Mouse (Mus musculus) right cerebral cortex, postnatal 10 days (tissue): ENCODE data around the gene Apeh.
"Not testable (repeated sequence)": the region's sequence is repeated elsewhere in the genome, so short reads cannot be mapped to it uniquely, and the experiment has no call there.

Experiments used
- DNase-seq, 2 experiments: peaks; one replicate each; pipeline ENCODE4 v3.0.0; 2021; ENCODE audit warnings: low spot score in 2 of 2

The Apeh gene

GRCm38 (mm10) chr9:108094184-108094941, at the start of gene Apeh:
Apeh (minus strand) TSS chr9:108094606.
- peak; percentile 93 to 94 for DNase-seq

- DNase-seq = no peak
Observed at GRCm38 (mm10) chr9:108143470-108143869, 49.1 kb upstream of the Apeh start.

GRCm38 (mm10) chr9:108141387-108141786, 47.0 kb upstream of the Apeh start:
- peak in 1 of 2 experiments; percentile 42 for DNase-seq

GRCm38 (mm10) chr9:108139963-108140695, 45.7 kb upstream of the Apeh start:
- DNase-seq = peak in 1 of 2 experiments; percentile 47

- DNase-seq = peak; percentile 61 to 66
Observed at GRCm38 (mm10) chr9:108139169-108139962, 45.0 kb upstream of the Apeh start.

GRCm38 (mm10) chr9:108138118-108138517, 43.7 kb upstream of the Apeh start:
- DNase-seq = no peak

- peak; percentile 88 to 91 for DNase-seq
Observed at GRCm38 (mm10) chr9:108137523-108137922, 43.1 kb upstream of the Apeh start.

- DNase-seq = peak; percentile 72 to 81
Observed at GRCm38 (mm10) chr9:108136930-108137462, 42.6 kb upstream of the Apeh start.

GRCm38 (mm10) chr9:108136225-108136624, 41.8 kb upstream of the Apeh start:
- peak in 1 of 2 experiments; percentile 39 for DNase-seq

- DNase-seq = not testable (repeated sequence)
Observed at GRCm38 (mm10) chr9:108135679-108136078, 41.3 kb upstream of the Apeh start.

GRCm38 (mm10) chr9:108133478-108133877, 39.1 kb upstream of the Apeh start:
- no peak for DNase-seq

GRCm38 (mm10) chr9:108132373-108132772, 38.0 kb upstream of the Apeh start:
- no peak for DNase-seq

GRCm38 (mm10) chr9:108131502-108131901, 37.1 kb upstream of the Apeh start:
- DNase-seq = no peak

GRCm38 (mm10) chr9:108129042-108129948, 34.9 kb upstream of the Apeh start:
- no peak for DNase-seq

- DNase-seq = peak; percentile 66 to 70
Observed at GRCm38 (mm10) chr9:108128248-108128647, 33.8 kb upstream of the Apeh start.

GRCm38 (mm10) chr9:108126436-108127180, 32.2 kb upstream of the Apeh start:
- DNase-seq = peak in 1 of 2 experiments; percentile 36

GRCm38 (mm10) chr9:108125731-108126130, 31.3 kb upstream of the Apeh start:
- no peak for DNase-seq

- no peak for DNase-seq
Observed at GRCm38 (mm10) chr9:108123916-108124315, 29.5 kb upstream of the Apeh start.

GRCm38 (mm10) chr9:108121170-108121969, 27.0 kb upstream of the Apeh start:
- DNase-seq = no peak
